Mouse (Mus musculus) adrenal gland, postnatal 4 days (tissue): ENCODE measurements around the gene Fn3krp. TPM values are rescaled to one million over a fixed set of nuclear protein-coding genes. Genes with fewer than 3 reads are reported as not detected.

Experiments
- DNase-seq, 2 experiments: peaks; one replicate each; pipeline ENCODE4 v3.0.0; 2021 to 2022; ENCODE audit warnings: low spot score in 2 of 2, mixed read lengths in 2 of 2
- long read RNA-seq, 2 experiments: library from polyadenylated mRNA; stranded (forward); transcript quantifications; one replicate each; pipeline ENCODE4 v2.0.0; 2021
- total RNA-seq, 2 experiments: library from RNA; stranded (reverse); gene quantifications; 2 replicates each; pipeline ENCODE4 v1.2.3; 2021

Gene Fn3krp
- 10 to 100 TPM; 14.8 to 16.1 TPM for total RNA-seq
- long read RNA-seq, experiment 1, partial matches to known transcripts: 0 of 1 reads
- long read RNA-seq, experiment 1, other reads (novel, unspliced or antisense): 0 of 1 reads
- long read RNA-seq, experiment 2: 0 reads

DNA sequence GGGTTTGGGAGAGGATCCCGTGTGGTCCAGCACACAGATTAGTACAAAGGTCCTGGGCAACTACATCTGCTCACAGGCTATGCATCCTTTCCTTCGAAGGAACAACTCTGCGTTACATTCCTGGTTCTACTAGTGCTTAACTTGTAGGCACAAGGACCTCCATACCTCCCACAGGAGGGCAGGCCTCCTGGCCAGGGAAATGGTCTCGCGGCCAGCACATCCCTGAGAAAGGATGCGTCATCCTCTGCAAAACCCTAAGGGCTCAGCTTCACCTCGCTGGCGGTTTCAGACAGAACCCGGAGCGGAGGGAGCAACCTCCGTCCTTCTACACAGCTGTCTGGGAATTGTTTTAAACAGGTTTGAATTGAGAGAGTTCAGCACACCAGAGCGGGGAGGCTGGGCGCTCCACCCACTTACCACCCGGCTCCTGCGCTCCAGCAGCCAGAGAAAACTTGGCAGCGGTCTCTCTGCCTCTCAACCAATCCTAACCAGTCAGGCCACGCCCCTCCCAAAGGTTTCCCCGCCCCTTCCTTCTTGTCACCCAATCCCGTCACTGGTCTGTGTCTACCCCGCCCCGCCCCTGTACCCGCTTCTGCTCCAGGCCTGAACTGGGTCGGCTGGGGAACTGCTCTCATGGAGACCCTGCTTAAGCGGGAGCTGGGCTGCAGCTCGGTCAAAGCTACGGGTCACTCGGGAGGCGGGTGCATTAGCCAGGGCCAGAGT is at the start of gene Fn3krp:
Gene Fn3krp, plus strand, starts transcription at position 572 of the 723 bp plus-strand sequence.
- peak; percentile 90 to 96 for DNase-seq

DNA sequence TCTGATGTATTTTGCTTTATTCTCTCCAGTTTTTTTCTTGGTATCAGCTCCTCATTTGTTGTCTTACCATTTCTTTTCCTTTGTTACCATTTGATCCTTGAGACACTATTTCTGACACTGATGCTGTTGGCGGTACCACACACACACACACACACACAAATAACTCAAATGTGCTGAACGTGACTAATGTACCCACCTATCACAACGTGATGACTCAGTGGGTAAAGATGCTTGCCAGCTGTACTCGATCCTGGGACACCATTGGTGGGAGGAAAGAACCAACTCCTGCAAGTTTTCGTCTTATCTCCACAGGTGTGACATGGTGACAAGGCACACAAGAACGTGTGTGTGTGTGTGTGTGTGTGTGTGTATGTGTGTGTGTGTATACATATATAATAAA is 47.9 kb upstream of the Fn3krp start:
- DNase-seq: no peak

DNA sequence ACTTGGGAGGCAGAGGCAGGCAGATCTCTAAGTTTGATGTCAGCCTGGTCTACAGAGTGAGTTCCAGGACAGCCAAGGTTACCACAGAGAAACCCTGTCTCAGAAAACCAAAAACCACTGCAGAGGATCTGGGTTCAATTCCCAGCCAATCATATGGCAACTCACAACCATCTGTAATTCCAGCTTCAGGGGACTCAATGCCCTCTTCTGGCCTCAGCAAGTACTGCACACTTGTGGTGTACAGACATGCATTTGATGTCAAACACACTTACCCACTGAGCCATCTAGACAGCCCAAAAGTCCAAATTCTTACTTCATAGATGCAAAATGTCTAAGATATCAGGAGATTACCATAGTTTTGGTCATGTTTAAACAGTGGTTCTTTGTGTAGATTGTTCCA is 42.6 kb upstream of the Fn3krp start:
- no peak for DNase-seq

DNA sequence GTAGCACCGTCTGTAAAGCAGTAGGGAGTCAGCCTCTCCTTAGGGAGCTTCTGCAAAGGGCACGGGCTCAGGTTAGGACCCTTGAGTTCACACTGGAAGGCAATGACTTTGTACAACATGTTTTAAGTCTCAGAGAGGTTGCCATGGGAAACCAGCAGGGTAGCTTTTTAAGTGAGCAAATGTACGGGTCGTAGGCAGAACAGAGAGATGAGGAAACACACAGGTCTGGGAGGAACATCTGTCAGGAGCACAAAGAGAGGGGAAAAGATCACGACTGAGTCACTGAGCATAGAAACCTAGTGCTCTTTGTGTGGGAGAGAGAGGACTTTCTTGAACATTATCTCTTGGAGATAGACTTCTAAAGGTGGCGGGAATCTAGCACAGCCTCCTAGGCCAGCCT is 40.9 kb upstream of the Fn3krp start:
- no peak for DNase-seq

DNA sequence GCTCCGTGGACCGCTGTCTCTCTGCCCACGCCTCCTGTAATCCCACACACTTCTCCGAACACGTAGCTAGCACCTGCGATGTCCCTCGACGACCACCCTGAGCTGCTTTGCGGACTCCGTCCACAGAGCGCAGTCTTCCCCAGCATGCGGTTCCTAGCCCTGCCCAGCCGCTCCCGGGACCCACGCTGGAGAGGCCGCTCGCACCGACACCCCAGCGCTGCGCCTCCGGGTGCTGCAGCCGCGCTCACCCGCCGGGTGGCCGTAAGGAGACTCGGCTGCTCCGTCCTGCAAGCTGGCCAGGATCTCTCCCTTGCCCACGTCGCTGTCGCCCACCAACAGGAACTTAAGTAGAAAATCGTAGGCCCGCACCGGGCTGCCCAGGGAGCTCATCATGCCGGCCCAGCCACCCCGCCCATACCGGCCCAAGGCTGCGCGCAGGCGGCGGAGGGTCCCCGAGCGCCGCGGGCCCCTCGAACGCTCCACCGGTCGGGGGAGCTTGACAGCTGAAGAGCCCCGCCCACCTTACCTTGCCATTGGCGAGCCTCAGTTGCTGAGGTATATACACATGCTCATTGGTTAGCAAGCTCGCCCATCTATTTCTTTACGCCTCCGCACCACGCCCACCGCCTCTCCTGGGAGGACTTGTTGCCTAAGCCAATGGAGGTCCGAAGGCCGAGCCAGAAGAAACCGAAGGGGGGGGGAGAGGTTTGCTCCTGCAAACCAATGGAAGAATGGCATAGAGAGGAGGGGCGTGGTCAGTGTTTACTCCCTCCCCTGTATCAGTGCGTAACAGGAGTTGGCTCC is 33.2 kb upstream of the Fn3krp start, which contains the start of gene Rab40b:
Gene Rab40b, minus strand, starts transcription at position 502 of the 804 bp plus-strand sequence.
- DNase-seq: peak; percentile 57 to 85

DNA sequence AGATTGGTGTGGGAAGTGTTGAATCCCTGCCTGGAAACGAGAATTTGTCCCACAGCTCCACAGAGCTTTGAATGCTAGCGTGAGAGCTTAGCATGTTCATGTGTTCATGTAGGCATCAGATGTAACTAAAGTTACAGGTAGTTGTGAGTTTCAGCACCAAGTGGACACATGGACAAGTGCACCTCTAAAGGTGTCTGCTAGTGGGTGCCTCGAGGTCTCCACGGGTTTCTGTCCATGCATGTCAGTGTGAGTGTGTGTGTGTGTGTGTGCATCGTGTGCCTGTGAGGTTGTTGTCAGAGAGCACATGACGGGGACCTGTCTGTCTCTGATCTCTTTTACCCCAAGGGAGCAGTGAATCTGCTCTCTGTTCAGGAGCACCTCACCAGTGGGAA is 32.7 kb upstream of the Fn3krp start:
- DNase-seq: no peak

DNA sequence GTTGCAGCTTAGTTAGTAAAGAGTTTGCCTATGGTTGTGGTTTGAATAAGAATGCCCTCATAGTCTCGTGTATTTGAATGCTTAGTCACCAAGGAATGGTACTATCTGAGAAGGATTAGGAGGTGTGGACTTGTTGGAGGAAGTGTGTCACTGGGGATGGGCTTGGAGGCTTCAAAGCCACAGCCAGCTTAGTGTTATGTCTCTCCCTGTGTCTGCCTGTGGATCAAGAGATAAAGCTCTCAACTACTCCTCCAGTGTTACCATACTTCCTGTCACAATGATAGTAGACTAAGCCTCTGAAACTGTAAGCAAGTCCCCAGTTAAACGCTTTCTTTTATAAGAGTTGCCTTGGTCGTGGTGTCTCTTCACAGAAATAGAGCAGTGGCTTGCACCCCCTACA is 30.4 kb upstream of the Fn3krp start:
- no peak for DNase-seq

DNA sequence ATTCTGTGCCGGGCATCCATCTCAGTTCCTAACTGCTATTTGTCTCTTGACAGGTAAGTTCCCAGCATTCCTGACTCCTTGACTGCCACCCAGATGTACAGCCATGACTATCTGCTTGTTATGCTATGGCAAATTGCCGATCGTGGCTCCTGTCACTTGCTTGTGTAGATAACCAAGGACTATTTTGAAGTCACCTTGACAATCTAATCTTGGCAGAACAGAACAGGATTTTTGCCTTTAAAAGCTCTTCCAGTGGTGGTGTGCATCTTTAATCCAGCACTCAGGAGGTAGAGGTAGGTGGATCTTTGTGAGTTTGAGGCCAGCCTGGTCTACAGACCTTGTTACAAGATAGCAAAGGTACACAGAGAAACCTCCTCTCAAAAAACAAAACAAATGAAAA is 28.8 kb upstream of the Fn3krp start:
- DNase-seq: no peak

DNA sequence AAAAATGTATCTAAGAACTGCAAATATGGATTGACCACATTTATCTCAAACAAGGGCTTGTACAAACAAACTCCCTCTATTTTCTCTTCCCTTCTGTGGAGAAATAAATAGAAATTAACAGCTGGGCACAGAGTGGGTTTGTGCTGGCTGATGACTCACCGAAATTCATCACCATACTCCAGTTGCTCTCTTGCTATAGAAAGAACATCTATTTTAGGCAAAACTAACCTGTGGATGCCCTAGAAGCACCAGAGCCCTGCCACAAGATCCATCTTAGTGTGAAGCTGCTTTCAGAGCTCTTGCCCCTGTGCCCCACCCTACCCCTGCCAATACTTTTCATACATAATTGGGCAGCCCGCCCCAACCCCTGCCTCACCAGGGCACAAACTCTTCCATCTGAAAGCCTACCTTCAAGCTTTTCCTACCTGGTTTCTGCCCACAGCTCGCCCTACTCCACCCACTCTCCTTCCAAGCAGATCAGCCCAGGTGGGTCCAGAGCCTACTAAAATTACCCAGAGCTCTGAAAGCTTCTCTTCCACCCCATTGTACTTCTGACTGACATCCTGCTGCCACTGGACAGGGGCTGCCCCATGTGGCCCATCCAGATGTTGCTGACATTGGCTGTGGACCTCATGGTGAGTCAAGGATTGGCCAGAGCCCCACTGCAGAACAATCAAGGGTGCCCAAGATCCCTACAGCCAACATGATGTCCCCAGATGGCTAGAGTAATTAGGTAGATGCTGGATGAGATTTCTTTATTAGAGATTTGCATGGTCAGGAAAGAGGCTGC is 13.6 kb upstream of the Fn3krp start:
- DNase-seq: no peak

DNA sequence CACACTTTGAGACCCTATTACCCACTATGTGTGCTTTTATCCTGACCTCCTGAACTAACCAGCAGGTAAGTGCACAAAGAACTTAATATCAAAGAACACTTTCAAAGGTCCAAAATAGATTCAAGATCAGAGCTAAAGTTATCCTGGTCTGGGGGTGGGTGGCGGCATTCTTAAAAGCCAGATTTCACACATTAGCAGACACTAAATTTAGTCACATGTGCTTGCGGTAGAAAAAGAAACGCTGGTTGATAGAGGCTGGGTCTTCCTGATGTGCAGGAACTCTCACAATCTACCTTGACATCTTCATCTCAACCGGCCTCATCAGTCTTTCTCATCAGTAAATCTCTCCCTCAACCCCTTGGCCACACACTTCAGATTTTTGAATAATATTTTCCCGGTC is 6.4 kb upstream of the Fn3krp start:
- no peak for DNase-seq

DNA sequence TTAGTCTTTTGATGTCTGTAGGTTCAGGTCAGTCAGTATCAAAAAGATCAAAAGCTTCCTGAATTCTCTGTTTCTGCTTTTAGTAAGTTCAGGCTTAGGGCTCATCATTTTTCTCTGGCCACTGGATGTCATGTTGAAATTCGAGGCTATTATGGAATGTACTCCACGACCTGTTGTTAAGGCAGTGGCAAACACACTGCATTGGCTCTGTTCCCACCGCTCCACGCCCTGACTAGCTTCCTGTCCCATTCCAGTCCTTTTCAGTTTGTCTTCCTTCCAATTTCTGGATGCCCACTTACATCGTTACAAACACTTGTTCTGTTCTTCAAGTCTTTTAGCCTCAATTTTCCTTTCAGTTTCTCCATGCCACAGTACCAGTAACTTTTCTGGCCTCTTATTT is 5.8 kb upstream of the Fn3krp start:
- DNase-seq: no peak

DNA sequence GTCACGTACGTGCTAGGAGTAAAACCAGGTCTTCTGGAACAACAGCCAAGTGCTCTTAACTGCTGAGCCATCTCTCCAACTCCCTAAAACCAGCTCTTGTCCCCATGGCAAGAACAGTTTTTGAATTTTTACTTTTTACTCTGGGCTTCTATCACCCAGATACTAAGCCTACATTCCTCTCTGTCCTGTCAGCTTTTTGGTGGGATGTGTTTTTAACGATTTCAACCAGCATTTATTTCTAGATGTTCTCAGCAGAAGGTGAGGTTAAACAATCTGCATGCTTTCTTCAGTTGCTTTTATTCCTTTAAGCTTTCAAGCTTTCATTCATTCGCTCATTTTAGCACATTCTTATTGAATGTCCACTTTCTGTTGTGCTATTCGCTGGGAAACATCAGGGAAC is 3.2 kb upstream of the Fn3krp start:
- no peak for DNase-seq

DNA sequence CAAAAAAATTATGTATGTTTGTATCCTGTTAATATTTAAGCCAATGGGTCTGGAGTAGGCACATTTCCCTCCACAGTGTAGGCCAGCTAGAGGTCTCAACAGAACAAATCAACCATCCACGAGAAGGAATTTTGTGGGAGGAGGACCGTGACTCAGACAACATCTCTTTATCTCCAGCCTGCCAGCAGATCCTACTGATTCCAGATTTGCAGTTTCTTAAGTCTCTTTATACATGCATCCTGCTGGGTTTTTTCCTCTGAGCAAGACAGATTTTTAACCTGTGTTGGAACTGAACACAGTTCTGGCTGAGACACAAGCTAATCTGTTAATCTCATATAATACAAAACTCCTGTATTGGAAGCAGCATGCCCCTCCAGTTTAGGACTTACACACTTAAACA is 2.3 kb upstream of the Fn3krp start:
- DNase-seq: no peak

DNA sequence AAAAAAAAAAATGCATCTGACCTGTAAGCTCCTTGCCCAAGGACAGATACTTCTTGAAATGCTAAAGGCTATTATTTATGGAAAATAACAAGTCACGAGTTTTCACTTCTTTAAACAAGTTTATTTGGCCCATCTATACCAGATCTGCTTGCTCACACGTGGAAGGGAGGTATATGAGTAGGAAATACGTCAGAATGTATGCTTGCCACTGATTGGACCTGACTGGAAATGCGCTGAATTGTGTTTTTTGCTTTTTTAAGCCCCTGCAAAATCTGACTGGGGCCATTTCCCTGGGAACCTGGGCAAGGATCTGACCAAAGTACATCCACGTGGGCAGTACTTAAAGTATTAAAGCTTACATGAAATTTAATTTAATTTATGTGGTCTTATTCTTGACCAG is 822 bp upstream of the Fn3krp start:
- no peak for DNase-seq

DNA sequence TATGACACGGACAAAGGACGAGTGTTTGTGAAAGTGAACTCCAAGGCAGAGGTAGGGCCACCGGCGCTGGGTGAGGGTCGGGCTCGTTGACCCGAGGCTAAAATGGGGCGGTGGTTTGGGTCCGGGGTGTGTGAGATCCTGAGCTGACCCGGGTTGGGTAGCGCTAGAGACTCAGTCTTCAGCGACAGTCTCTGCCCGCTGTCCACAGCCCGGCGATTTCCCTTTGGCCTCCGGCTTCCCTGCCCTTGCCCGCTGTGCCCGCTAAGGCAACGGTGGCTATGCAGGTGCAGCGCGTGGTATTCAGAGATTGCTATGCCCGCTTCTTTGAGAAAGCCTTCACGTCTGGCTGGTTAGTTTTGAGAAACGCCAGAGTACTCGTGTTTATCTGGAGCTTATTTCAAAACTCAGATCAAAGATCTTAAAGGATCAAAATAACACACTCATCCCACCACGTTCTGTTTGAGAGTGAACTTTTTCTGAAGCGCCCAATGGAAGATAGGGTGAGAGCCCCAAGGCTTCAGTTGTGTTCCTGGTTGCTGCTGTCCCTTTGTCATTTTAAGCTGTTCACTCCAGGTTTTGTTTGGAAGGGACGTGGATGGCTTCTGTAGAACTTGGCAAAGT is 462 bp downstream of the Fn3krp start:
- no peak for DNase-seq

DNA sequence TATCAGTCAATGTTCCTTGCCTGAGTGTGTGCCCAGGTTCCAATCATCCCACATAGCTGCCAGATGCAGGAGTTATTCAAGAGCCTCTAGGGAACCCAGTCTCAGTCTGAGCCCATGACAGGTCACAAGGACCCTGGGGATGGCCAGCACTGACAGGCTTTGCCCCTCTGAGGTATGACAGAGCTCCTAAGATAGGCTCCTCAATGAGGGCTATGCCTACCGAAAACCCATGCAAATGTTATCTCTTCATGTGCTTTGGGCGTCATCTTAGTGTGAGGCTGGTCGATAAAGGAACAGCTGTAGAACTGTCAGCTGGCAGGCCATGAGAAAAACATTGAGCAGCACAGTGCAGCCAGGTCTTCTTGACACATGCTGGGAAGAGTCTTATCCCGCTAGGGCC is 12.2 kb downstream of the Fn3krp start:
- DNase-seq: no peak

DNA sequence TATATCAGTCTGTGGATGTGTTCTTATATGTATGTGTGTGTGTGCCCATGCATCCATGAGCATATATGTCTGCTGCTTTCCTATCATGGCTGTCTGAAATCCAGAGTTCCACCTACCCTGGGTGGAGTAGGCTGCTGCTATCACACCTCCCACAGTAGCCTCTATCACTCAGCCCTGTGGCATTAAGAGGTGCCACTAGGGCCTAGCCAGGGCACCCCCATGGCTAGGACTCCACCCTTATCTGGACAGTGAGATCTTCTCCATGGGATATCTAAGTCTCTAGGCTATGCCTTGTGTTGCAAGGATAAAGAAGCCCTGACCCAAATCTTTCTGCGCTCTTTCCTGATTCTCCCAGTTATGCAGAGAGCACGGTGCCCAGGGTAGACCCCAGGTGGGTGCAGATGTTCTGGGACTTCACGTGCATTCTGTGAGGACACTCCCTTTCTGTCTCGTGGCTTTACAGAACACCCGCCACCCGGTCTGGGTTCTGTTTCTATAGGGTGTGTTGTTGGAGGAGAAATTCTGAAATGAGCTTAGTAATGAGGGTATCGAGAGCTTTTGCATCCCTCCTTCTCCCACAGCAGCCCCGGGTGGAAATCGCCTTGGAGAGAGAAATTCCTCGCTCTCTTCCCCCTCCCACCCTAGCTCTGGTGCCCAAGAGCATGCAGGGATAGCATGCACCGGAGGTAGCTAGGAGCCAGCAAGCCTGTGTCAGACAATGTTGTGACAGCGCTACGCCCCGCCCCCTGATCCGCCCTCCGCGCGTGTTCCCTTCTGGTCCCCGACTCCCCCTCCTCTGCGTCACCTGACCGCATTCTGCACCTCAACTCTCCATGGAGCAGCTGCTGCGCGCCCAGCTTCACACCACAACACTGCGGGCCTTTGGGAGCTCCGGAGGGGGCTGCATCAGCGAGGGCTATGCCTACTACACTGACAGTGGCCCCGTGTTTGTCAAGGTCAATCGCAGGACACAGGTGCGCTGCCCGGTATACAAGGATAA is 13.3 kb downstream of the Fn3krp start, which contains the start of gene Fn3k:
Gene Fn3k, plus strand, starts transcription at position 758 of the 1,000 bp plus-strand sequence.
- DNase-seq: peak; percentile 61 to 70

DNA sequence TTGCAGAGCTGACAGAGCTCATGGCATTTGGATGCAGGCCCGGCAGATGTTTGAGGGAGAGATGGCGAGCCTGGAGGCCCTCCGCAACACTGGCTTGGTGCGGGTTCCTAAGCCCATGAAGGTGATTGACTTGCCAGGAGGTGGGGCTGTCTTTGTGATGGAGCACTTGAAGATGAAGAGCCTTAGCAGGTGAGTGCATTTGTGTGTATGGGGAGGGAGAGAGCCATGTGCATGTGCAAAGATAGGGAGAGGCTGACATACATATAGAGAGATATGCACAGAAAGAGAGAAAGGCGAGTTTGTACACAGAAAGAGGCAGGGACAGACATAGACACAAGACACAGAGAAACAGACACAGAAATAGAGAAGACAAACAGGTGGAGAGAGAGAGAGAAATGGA is 16.0 kb downstream of the Fn3krp start:
- no peak for DNase-seq

DNA sequence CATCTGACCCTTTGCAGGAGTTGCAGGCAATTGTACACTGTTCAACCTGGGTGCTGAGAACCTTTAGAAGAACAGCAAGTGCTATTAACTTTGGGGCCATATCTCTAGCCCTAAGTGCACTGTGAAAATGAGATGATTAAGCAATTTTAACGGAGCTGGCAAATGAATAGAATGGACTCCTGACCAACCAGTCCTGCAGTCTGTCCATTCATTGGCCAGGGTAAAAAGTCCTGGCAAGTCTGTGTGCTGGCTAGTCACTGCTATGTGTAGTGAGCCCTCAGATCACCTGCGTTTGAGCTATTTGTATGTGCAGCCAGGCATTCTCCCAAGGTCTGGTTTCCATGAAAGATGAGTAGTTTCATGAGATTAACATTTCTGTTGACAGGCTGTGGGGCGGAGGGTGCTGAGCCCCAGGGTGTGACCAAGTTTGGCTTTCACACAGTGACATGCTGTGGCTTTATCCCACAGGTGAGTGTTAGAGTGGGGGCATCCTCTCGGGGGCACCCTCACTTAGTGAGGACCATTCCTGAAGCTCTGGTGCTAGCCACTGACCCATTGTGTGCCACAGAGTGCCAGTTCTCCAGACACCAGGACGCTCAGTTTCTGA is 18.6 kb downstream of the Fn3krp start:
- no peak for DNase-seq
